ENCODE assay signal across 15 mouse cellular contexts in genomic region chr8:104909021-104909420, GRCm38 (mm10). TPM values are rescaled to one million over a fixed set of nuclear protein-coding genes. Genes with fewer than 3 reads are reported as not detected.
DNase-seq lines count a peak whose midpoint lies in the region; ATAC-seq and TF ChIP-seq lines count a peak whose summit lies in the region.
"Not testable (repeated sequence)": the region's sequence is repeated elsewhere in the genome, so short reads cannot be mapped to it uniquely, and the experiment has no call there.
"Had no signal": no experiment of that assay in that cellular context is flagged by ENCODE, and none has a peak within 500 bp of the region (broad histone marks: within the 10 kb centered on the region; RNA-seq: fewer than 3 reads in every experiment).

No protein-coding gene starts in this region.

- H3K36me3 ChIP-seq in kidney, adult 2 months (ENCODE audit: control insufficient read depth, insufficient read depth, low read length); midbrain, postnatal 0 days (ENCODE audit: insufficient read depth, low read length): not testable (repeated sequence)

- H3K4me1 ChIP-seq in kidney, adult 2 months (ENCODE audit: control insufficient read depth, insufficient read depth, low read length); midbrain, postnatal 0 days (ENCODE audit: insufficient read depth, low read length): not testable (repeated sequence)

- DNase-seq in brain, adult 2 months (ENCODE audit: low read depth, low spot score): peak; percentile 82
- DNase-seq in cerebellum, postnatal 10 days: peak; percentile 93 to 95
- peak; percentile 80 to 89 for DNase-seq in gastrocnemius, adult 8-10 months (ENCODE audit: low spot score in 2 of 2)
- DNase-seq in heart, adult 9 months (ENCODE audit: low spot score in 2 of 2): peak; percentile 74 to 77
- peak; percentile 88 for DNase-seq in kidney, adult 2 months
- DNase-seq in layer of hippocampus, postnatal 14 days (ENCODE audit: low spot score in 2 of 2): peak; percentile 12 to 67
- peak; percentile 61 for DNase-seq in midbrain, postnatal 0 days (ENCODE audit: low spot score)

- WGBS in kidney, adult 2 months: 46% methylated on average over 1 of the region's 1 CpGs
- WGBS in midbrain, postnatal 0 days: 44% methylated on average over 1 of the region's 1 CpGs

- TF ChIP-seq POLR2A in kidney, adult 2 months (IDR thresholded peaks at IDR 0.05; ENCODE audit: low read depth, low read length): not testable (repeated sequence)

- not testable (repeated sequence) for H3K4me3 ChIP-seq in kidney, adult 2 months (ENCODE audit: insufficient read depth, low read depth, low read length); midbrain, postnatal 0 days (ENCODE audit: low read depth, low read length)

- not testable (repeated sequence) for H3K9ac ChIP-seq in midbrain, postnatal 0 days (replicated peaks; ENCODE audit: low read length, poor library complexity, severe bottlenecking)

- TF ChIP-seq CTCF in kidney, adult 2 months (conservative IDR thresholded peaks at IDR 0.05; ENCODE audit: insufficient read depth, insufficient read length, low read depth, low read length); midbrain, postnatal 0 days (IDR thresholded peaks at IDR 0.05): not testable (repeated sequence)

- not testable (repeated sequence) for H3K4me2 ChIP-seq in midbrain, postnatal 0 days (ENCODE audit: low read depth, low read length, poor library complexity, severe bottlenecking)

- not testable (repeated sequence) for H3K27me3 ChIP-seq in kidney, adult 2 months (replicated peaks; ENCODE audit: control insufficient read depth, insufficient read depth, low read length); midbrain, postnatal 0 days (ENCODE audit: insufficient read depth, low read length)

- ATAC-seq in midbrain, postnatal 0 days (ENCODE audit: low FRiP score): not testable (repeated sequence)

- H3K27ac ChIP-seq in kidney, adult 2 months (ENCODE audit: insufficient read depth, low read depth, low read length): 0 out of 2 replicates have a peak overlapping the region, but pooled peaks have one; percentile 17
- H3K27ac ChIP-seq in midbrain, postnatal 0 days (ENCODE audit: low read depth, low read length): not testable (repeated sequence)

- H3K9me3 ChIP-seq in midbrain, postnatal 0 days (ENCODE audit: low read length): not testable (repeated sequence)

RNA-seq across cellular contexts. Expression of gene Ces2e, which starts 17.0 kb away (rescaled TPM):
- not detected for total RNA-seq in gastrocnemius, adult 8-10 months (2022)
- polyA plus RNA-seq in kidney, adult 2 months (2012; rRNA removed): 19.7 and 20.3 TPM in 2 replicates
- total RNA-seq in layer of hippocampus, postnatal 14 days (2021): not detected
- not detected in 2 replicates for total RNA-seq in midbrain, postnatal 0 days (2014; rRNA removed)
- polyA plus RNA-seq in midbrain, postnatal 0 days (2015; fragmentation: Nextera tagmentation; extraction: Ambion mirVana): not detected in 2 replicates
- polyA plus RNA-seq: activated CD4-positive, CD25-positive, alpha-beta regulatory T cell, adult 4 months; heart, embryonic 12.5 days; hindbrain, embryonic 13.5 days; limb, embryonic 11.5 days; midbrain, embryonic 14.5 days had no signal

RNA-seq across cellular contexts. Expression of gene Ces2f, which starts 38.1 kb away (rescaled TPM):
- not detected for total RNA-seq in gastrocnemius, adult 8-10 months (2022)
- polyA plus RNA-seq in kidney, adult 2 months (2012; rRNA removed): 0.08 and 0.10 TPM in 2 replicates
- not detected for total RNA-seq in layer of hippocampus, postnatal 14 days (2021)
- total RNA-seq in midbrain, postnatal 0 days (2014; rRNA removed): 0.93 TPM in 1 of 2 replicates, not detected in the other
- polyA plus RNA-seq in midbrain, postnatal 0 days (2015; fragmentation: Nextera tagmentation; extraction: Ambion mirVana): not detected in 2 replicates
- total RNA-seq: layer of hippocampus, postnatal 25 days had no signal
- polyA plus RNA-seq: activated CD4-positive, CD25-positive, alpha-beta regulatory T cell, adult 4 months; heart, embryonic 12.5 days; hindbrain, embryonic 13.5 days; limb, embryonic 11.5 days; liver, embryonic 15.5 days; midbrain, embryonic 14.5 days had no signal

RNA-seq across cellular contexts. Expression of gene Ces2g, which starts 52.5 kb away (rescaled TPM):
- total RNA-seq in gastrocnemius, adult 8-10 months (2022): under 1 TPM; 0.31 to 0.51 (median 0.36) TPM
- 9.3 and 11.9 TPM in 2 replicates for polyA plus RNA-seq in kidney, adult 2 months (2012; rRNA removed)
- under 1 TPM in 1 of 2 experiments, not detected in 1; 0.39 TPM for total RNA-seq in layer of hippocampus, postnatal 14 days (2021)
- 0.14 and 0.49 TPM in 2 replicates for total RNA-seq in midbrain, postnatal 0 days (2014; rRNA removed)
- polyA plus RNA-seq in midbrain, postnatal 0 days (2015; fragmentation: Nextera tagmentation; extraction: Ambion mirVana): 0.15 and 0.28 TPM in 2 replicates
- polyA plus RNA-seq: hindbrain, embryonic 13.5 days; kidney, embryonic 14.5 days; limb, embryonic 11.5 days; midbrain, embryonic 14.5 days had no signal

Comparison
In these comparisons a context has a peak if more than half of its experiments do, and no peak if none do; other contexts are left out.
1. DNase-seq: peak in every context shown above with its lines; median percentile 94 in cerebellum, postnatal 10 days; 88 in kidney, adult 2 months; 84 in gastrocnemius, adult 8-10 months; 82 in brain, adult 2 months; 76 in heart, adult 9 months; 61 in midbrain, postnatal 0 days; 40 in layer of hippocampus, postnatal 14 days.